Mouse (Mus musculus): ENCODE data around the gene Tspan5.
A peak's percentile ranks its signal among the peaks of the same experiment; 100 is the strongest.

The Tspan5 gene

GRCm38 (mm10) chr3:138852982-138853689 is 111.1 kb downstream of the Tspan5 start:
- DNase-seq: no peak

GRCm38 (mm10) chr3:138853996-138854836 is 112.2 kb downstream of the Tspan5 start:
- no peak for DNase-seq

- no peak for DNase-seq
These were observed 113.4 kb downstream of the Tspan5 start for GRCm38 (mm10) chr3:138855387-138855786.

- no peak for DNase-seq
These were observed 115.0 kb downstream of the Tspan5 start for GRCm38 (mm10) chr3:138856946-138857345.

GRCm38 (mm10) chr3:138857805-138858546 is 116.0 kb downstream of the Tspan5 start:
- DNase-seq: no peak

- DNase-seq: no peak
These were observed 116.7 kb downstream of the Tspan5 start for GRCm38 (mm10) chr3:138858649-138859048.

- DNase-seq: no peak
These were observed 117.2 kb downstream of the Tspan5 start for GRCm38 (mm10) chr3:138859166-138859565.

- DNase-seq: peak; percentile 37
These were observed 117.7 kb downstream of the Tspan5 start for GRCm38 (mm10) chr3:138859666-138860065.

- DNase-seq: no peak
These were observed 118.3 kb downstream of the Tspan5 start for GRCm38 (mm10) chr3:138860257-138860760.

- DNase-seq: no peak
These were observed 119.0 kb downstream of the Tspan5 start for GRCm38 (mm10) chr3:138861032-138861431.

- no peak for DNase-seq
These were observed 119.6 kb downstream of the Tspan5 start for GRCm38 (mm10) chr3:138861589-138861988.

- no peak for DNase-seq
These were observed 122.2 kb downstream of the Tspan5 start for GRCm38 (mm10) chr3:138864166-138864648.

GRCm38 (mm10) chr3:138865271-138865670 is 123.3 kb downstream of the Tspan5 start:
- DNase-seq: no peak

- DNase-seq: peak; percentile 63
These were observed 125.3 kb downstream of the Tspan5 start for GRCm38 (mm10) chr3:138867149-138867848.

GRCm38 (mm10) chr3:138868409-138868808 is 126.4 kb downstream of the Tspan5 start:
- no peak for DNase-seq

GRCm38 (mm10) chr3:138875282-138875681 is 133.3 kb downstream of the Tspan5 start:
- DNase-seq: no peak

- DNase-seq: no peak
These were observed 133.9 kb downstream of the Tspan5 start for GRCm38 (mm10) chr3:138875936-138876335.

- DNase-seq: no peak
These were observed 134.4 kb downstream of the Tspan5 start for GRCm38 (mm10) chr3:138876418-138876817.

- no peak for DNase-seq
These were observed 135.0 kb downstream of the Tspan5 start for GRCm38 (mm10) chr3:138876931-138877361.

- DNase-seq: no peak
These were observed 135.7 kb downstream of the Tspan5 start for GRCm38 (mm10) chr3:138877741-138878140.

GRCm38 (mm10) chr3:138880999-138881724 is 139.2 kb downstream of the Tspan5 start:
- no peak for DNase-seq
